Mouse (Mus musculus): ENCODE measurements around the gene Lipc.
"Not testable (repeated sequence)": the region's sequence is repeated elsewhere in the genome, so short reads cannot be mapped to it uniquely, and the experiment has no call there.

Lipc gene

GRCm38 (mm10) chr9:70864039-70864438 lies 88.0 kb downstream of the Lipc start:
- in situ Hi-C loops (cut with MboI, MseI): no loop called here

- in situ Hi-C loops (cut with MboI, MseI): no loop called here
Measured at GRCm38 (mm10) chr9:70863299-70863698, 88.7 kb downstream of the Lipc start.

GRCm38 (mm10) chr9:70859233-70859632 lies 92.8 kb downstream of the Lipc start:
- in situ Hi-C loops (cut with MboI, MseI): no loop called here

- in situ Hi-C loops (cut with MboI, MseI): no loop called here
Measured at GRCm38 (mm10) chr9:70855868-70856267, 96.2 kb downstream of the Lipc start.

- in situ Hi-C loops (cut with MboI, MseI): no loop called here
Measured at GRCm38 (mm10) chr9:70854950-70855349, 97.1 kb downstream of the Lipc start.

- in situ Hi-C loops (cut with MboI, MseI): not testable (repeated sequence)
Measured at GRCm38 (mm10) chr9:70853081-70853480, 98.9 kb downstream of the Lipc start.

- in situ Hi-C loops (cut with MboI, MseI): no loop called here
Measured at GRCm38 (mm10) chr9:70851533-70851932, 100.5 kb downstream of the Lipc start.

GRCm38 (mm10) chr9:70848135-70848770 lies 103.8 kb downstream of the Lipc start:
- in situ Hi-C loops (cut with MboI, MseI): no loop called here

- in situ Hi-C loops (cut with MboI, MseI): no loop called here
Measured at GRCm38 (mm10) chr9:70847627-70848051, 104.4 kb downstream of the Lipc start.

GRCm38 (mm10) chr9:70843270-70843669 lies 108.8 kb downstream of the Lipc start:
- in situ Hi-C loops (cut with MboI, MseI): no loop called here

- in situ Hi-C loops (cut with MboI, MseI): no loop called here
Measured at GRCm38 (mm10) chr9:70842300-70842941, 109.6 kb downstream of the Lipc start.

GRCm38 (mm10) chr9:70841426-70842215 lies 110.4 kb downstream of the Lipc start:
- in situ Hi-C loops (cut with MboI, MseI): no loop called here

GRCm38 (mm10) chr9:70840861-70841341 lies 111.1 kb downstream of the Lipc start:
- in situ Hi-C loops (cut with MboI, MseI): no loop called here

- in situ Hi-C loops (cut with MboI, MseI): no loop called here
Measured at GRCm38 (mm10) chr9:70838132-70838911, 113.7 kb downstream of the Lipc start.

GRCm38 (mm10) chr9:70834730-70835154 lies 117.3 kb downstream of the Lipc start:
- in situ Hi-C loops (cut with MboI, MseI): no loop called here

GRCm38 (mm10) chr9:70834217-70834616 lies 117.8 kb downstream of the Lipc start:
- in situ Hi-C loops (cut with MboI, MseI): no loop called here

GRCm38 (mm10) chr9:70833111-70833908 lies 118.7 kb downstream of the Lipc start:
- in situ Hi-C loops (cut with MboI, MseI): no loop called here

- in situ Hi-C loops (cut with MboI, MseI): no loop called here
Measured at GRCm38 (mm10) chr9:70832231-70832630, 119.8 kb downstream of the Lipc start.

GRCm38 (mm10) chr9:70830844-70831529 lies 121.0 kb downstream of the Lipc start:
- in situ Hi-C loops (cut with MboI, MseI): no loop called here

Measured in T-helper 17 cell (primary cell).